Mouse (Mus musculus): ENCODE results near the gene Gnb1l.

- TF ChIP-seq CTCF (IDR thresholded peaks at IDR 0.05; ENCODE audit: low read depth) (no peak), EP300 (IDR thresholded peaks at IDR 0.05; ENCODE audit: low read depth) (no peak)
Observed at GRCm38 (mm10) chr16:18459955-18460370, 38.5 kb upstream of the Gnb1l start.

Measured in heart, postnatal 0 days (tissue).